ENCODE assay signal across 8 mouse cellular contexts in the genomic region with DNA sequence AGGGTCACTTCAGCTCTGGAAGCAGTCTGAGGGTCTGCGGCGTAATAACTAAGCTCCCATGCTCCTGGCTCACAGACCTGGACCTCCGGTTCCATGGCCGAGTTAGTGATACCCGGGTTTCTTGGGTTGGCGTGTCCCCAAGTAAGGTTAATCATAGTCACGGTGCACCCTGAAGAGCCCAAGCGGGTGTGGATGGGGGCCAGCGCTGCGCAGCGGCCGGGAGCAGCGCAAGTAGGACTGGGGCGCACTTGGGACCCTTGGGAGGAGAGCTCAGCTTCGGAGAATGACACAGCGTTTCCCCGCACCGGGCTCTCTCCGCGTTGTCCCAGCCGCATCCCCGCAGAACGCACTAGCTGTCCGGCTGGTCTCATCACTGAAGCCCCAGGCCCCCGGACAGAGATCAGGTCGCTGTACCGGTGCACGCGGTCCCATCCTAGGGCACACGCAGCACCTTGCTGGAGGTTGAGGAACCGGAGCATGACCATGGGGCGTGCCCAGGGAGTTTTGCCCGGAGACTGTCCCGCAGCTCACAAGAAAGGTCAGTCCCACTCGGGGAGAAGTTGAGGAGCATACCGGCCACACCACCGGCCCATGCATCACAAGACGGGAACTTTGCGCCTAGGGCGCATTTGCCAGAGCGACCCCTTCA. TPM values are rescaled to one million over a fixed set of nuclear protein-coding genes. Genes with fewer than 3 reads are reported as not detected.
A peak's percentile ranks its signal among the peaks of the same experiment; 100 is the strongest.
DNase-seq lines count a peak whose midpoint lies in the region; ATAC-seq lines count a peak whose summit lies in the region.

No protein-coding gene starts in this region.

- H3K27me3 ChIP-seq in forebrain, embryonic 12.5 days, result peaks cover 20% of the 10 kb centered on the region
- H3K27me3 ChIP-seq in kidney, embryonic 16.5 days (ENCODE audit: insufficient read depth, low read length), result no peaks in the 10 kb centered on the region
- H3K27me3 ChIP-seq in midbrain, embryonic 11.5 days (ENCODE audit: control insufficient read depth, insufficient read depth, low read length), result peaks cover 7% of the 10 kb centered on the region

- H3K4me2 ChIP-seq in forebrain, embryonic 12.5 days, result peak overlapping the region; percentile 92
- H3K4me2 ChIP-seq in kidney, embryonic 16.5 days (replicated peaks; ENCODE audit: low read depth, low read length), result peak overlapping the region; percentile 98
- H3K4me2 ChIP-seq in midbrain, embryonic 11.5 days, result peak overlapping the region; percentile 98

- H3K27ac ChIP-seq in forebrain, embryonic 12.5 days, result peak overlapping the region; percentile 93; the same call in 1 of the 2 replicates
- H3K27ac ChIP-seq in kidney, embryonic 16.5 days (ENCODE audit: low read length), result peak overlapping the region; percentile 27
- peak overlapping the region; percentile 25; the same call in 1 of the 2 replicates for H3K27ac ChIP-seq in midbrain, embryonic 11.5 days (ENCODE audit: low read depth, low read length)

- DNase-seq in kidney, adult 9 months, result peak; percentile 72
- DNase-seq in kidney, postnatal 14 days, result no peak
- DNase-seq in adrenal gland, adult 8-10 months, result peak; percentile 28
- DNase-seq in midbrain, embryonic 11.5 days (ENCODE audit: low spot score, missing footprints), result no peak
- DNase-seq in ovary, postnatal 14 days (ENCODE audit: low spot score), result no peak
- DNase-seq in thymus, postnatal 14 days, result no peak

- H3K4me3 ChIP-seq in forebrain, embryonic 12.5 days (replicated peaks), result peak overlapping the region; percentile 71
- H3K4me3 ChIP-seq in kidney, embryonic 16.5 days (ENCODE audit: low read length), result peak overlapping the region; percentile 86
- peak overlapping the region; percentile 67 for H3K4me3 ChIP-seq in midbrain, embryonic 11.5 days (ENCODE audit: low read depth, low read length)

- H3K9me3 ChIP-seq in forebrain, embryonic 12.5 days, result no peaks in the 10 kb centered on the region
- no peaks in the 10 kb centered on the region for H3K9me3 ChIP-seq in kidney, embryonic 16.5 days (ENCODE audit: low read length)
- H3K9me3 ChIP-seq in midbrain, embryonic 11.5 days (ENCODE audit: control insufficient read depth, low read length), result no peaks in the 10 kb centered on the region

- peak overlapping the region; percentile 82 for H3K9ac ChIP-seq in forebrain, embryonic 12.5 days
- H3K9ac ChIP-seq in kidney, embryonic 16.5 days (replicated peaks; ENCODE audit: low read length), result peak overlapping the region; percentile 86
- H3K9ac ChIP-seq in midbrain, embryonic 11.5 days (ENCODE audit: low read length), result peak overlapping the region; percentile 76

- ATAC-seq in forebrain, embryonic 12.5 days (ENCODE audit: low FRiP score), result no peak; the same call in 1 of the 2 replicates
- ATAC-seq in kidney, embryonic 16.5 days (ENCODE audit: low FRiP score, low TSS enrichment), result peak; percentile 63
- ATAC-seq in midbrain, embryonic 11.5 days (ENCODE audit: low FRiP score), result no peak; the same call in 1 of the 2 replicates

- H3K36me3 ChIP-seq in forebrain, embryonic 12.5 days (replicated peaks), result no peaks in the 10 kb centered on the region
- no peaks in the 10 kb centered on the region for H3K36me3 ChIP-seq in kidney, embryonic 16.5 days (ENCODE audit: insufficient read depth, low read length)
- H3K36me3 ChIP-seq in midbrain, embryonic 11.5 days (ENCODE audit: control insufficient read depth, insufficient read depth, low read length), result no peaks in the 10 kb centered on the region

- H3K4me1 ChIP-seq in forebrain, embryonic 12.5 days, result peaks cover 8% of the 10 kb centered on the region
- H3K4me1 ChIP-seq in kidney, embryonic 16.5 days (ENCODE audit: insufficient read depth, low read length), result peaks cover 21% of the 10 kb centered on the region
- H3K4me1 ChIP-seq in midbrain, embryonic 11.5 days (ENCODE audit: control insufficient read depth, insufficient read depth, low read length), result peaks cover 5% of the 10 kb centered on the region

- under 1% methylated on average over 41 of the region's 41 CpGs for WGBS in forebrain, embryonic 12.5 days
- under 1% methylated on average over 41 of the region's 41 CpGs for WGBS in kidney, embryonic 16.5 days
- WGBS in midbrain, embryonic 11.5 days, result under 1% methylated on average over 41 of the region's 41 CpGs

RNA-seq across cellular contexts. Expression of gene Sfxn5, which starts 0.7 kb away (rescaled TPM):
- total RNA-seq in adrenal gland, adult 8-10 months (2022), result 10 to 100 TPM; 16.2 to 27.2 (median 21.0) TPM
- polyA plus RNA-seq in forebrain, embryonic 12.5 days (2016; fragmentation: Nextera tagmentation; extraction: Ambion mirVana), result 16.8 and 17.2 TPM in 2 replicates
- 9.2 and 13.8 TPM in 2 replicates for polyA plus RNA-seq in kidney, embryonic 16.5 days (2015; fragmentation: Nextera tagmentation; extraction: Ambion mirVana)
- 5.7 and 6.2 TPM in 2 replicates for polyA plus RNA-seq in midbrain, embryonic 11.5 days (2014; fragmentation: Nextera tagmentation; extraction: Ambion mirVana)

RNA-seq across cellular contexts. Expression of gene Rab11fip5, which starts 42.0 kb away (rescaled TPM):
- 10 to 100 TPM; 41.7 to 59.0 (median 53.0) TPM for total RNA-seq in adrenal gland, adult 8-10 months (2022)
- polyA plus RNA-seq in forebrain, embryonic 12.5 days (2016; fragmentation: Nextera tagmentation; extraction: Ambion mirVana), result 6.8 and 8.2 TPM in 2 replicates
- 16.5 and 18.9 TPM in 2 replicates for polyA plus RNA-seq in kidney, embryonic 16.5 days (2015; fragmentation: Nextera tagmentation; extraction: Ambion mirVana)
- 4.2 and 4.7 TPM in 2 replicates for polyA plus RNA-seq in midbrain, embryonic 11.5 days (2014; fragmentation: Nextera tagmentation; extraction: Ambion mirVana)

Comparison
In these comparisons a context has a peak if more than half of its experiments do, and no peak if none do; other contexts are left out.
1. DNase-seq: peak in kidney, adult 9 months (single experiment) and adrenal gland, adult 8-10 months (single experiment); none in kidney, postnatal 14 days (single experiment), midbrain, embryonic 11.5 days (single experiment), ovary, postnatal 14 days (single experiment) and thymus, postnatal 14 days (single experiment).
2. H3K27ac ChIP-seq: peak in every context shown above with its lines; median percentile 93 in forebrain, embryonic 12.5 days; 27 in kidney, embryonic 16.5 days; 25 in midbrain, embryonic 11.5 days.
3. Peak in every context shown above with its lines, with median percentiles within 50 percentile points of each other: H3K4me2 ChIP-seq, H3K4me3 ChIP-seq and H3K9ac ChIP-seq.